Mouse (Mus musculus): Measurements from ENCODE around the gene Atg7.

DNA sequence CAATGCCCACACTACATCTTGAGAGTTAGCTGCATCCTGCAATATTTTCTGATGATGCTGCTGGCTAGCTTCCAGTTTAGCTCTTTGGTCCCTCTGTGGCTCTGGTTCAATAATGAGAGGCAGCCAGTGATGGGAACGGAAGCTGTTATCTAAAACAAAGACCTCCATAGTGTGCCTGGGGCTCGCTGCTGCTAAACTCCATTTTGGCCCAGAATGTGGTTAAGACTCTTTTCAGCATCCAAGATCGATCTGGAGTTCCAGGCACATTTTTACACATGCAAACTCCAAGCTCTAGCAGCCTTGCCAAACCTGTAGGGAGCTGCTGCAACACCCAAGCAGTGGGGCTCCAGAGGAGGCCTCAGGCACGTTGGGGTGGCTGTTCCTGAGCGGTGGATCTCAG lies 76.2 kb downstream of the Atg7 start:
- TF ChIP-seq CTCF (IDR thresholded peaks at IDR 0.05; ENCODE audit: insufficient read depth, low read depth, low read length): no peak
- no peak for TF ChIP-seq POLR2A (IDR thresholded peaks at IDR 0.05; ENCODE audit: insufficient read depth, low read depth, low read length)

Measured in olfactory bulb, adult 2 months (tissue).